Mouse (Mus musculus): ENCODE results near the gene Gckr. TPM values are rescaled to one million over a fixed set of nuclear protein-coding genes. Genes with fewer than 3 reads are reported as not detected.

The Gckr gene
- polyA plus RNA-seq, 1 experiment from 2014 or later = 0.19 TPM

Other genes with a start within 250 kb of the Gckr start
- 102 and 107 TPM in 2 replicates for gene Atraid, start 249.1 kb upstream of the Gckr start, polyA plus RNA-seq (2016; fragmentation: Nextera tagmentation; extraction: Ambion mirVana)
- gene Slc5a6, start 248.5 kb upstream of the Gckr start, polyA plus RNA-seq (2016; fragmentation: Nextera tagmentation; extraction: Ambion mirVana) = 7.9 and 8.0 TPM in 2 replicates
- 38.4 and 39.2 TPM in 2 replicates for gene Cad, start 242.7 kb upstream of the Gckr start, polyA plus RNA-seq (2016; fragmentation: Nextera tagmentation; extraction: Ambion mirVana)
- gene Dnajc5g, start 191.2 kb upstream of the Gckr start, polyA plus RNA-seq (2016; fragmentation: Nextera tagmentation; extraction: Ambion mirVana) = not detected in 2 replicates
- gene Slc30a3, start 189.2 kb upstream of the Gckr start, polyA plus RNA-seq (2016; fragmentation: Nextera tagmentation; extraction: Ambion mirVana) = 0.39 and 0.47 TPM in 2 replicates
- 12.8 and 12.9 TPM in 2 replicates for gene Trim54, start 180.7 kb upstream of the Gckr start, polyA plus RNA-seq (2016; fragmentation: Nextera tagmentation; extraction: Ambion mirVana)
- gene Ucn, start 158.6 kb upstream of the Gckr start, polyA plus RNA-seq (2016; fragmentation: Nextera tagmentation; extraction: Ambion mirVana) = 0.38 TPM in 1 of 2 replicates, not detected in the other
- 66.8 and 68.8 TPM in 2 replicates for gene Mpv17, start 143.2 kb upstream of the Gckr start, polyA plus RNA-seq (2016; fragmentation: Nextera tagmentation; extraction: Ambion mirVana)
- gene Gm29609, start 117.5 kb upstream of the Gckr start, polyA plus RNA-seq (2016; fragmentation: Nextera tagmentation; extraction: Ambion mirVana) = 1.0 and 1.3 TPM in 2 replicates
- gene Gtf3c2, start 117.3 kb upstream of the Gckr start, polyA plus RNA-seq (2016; fragmentation: Nextera tagmentation; extraction: Ambion mirVana) = 58.8 and 63.7 TPM in 2 replicates
- 112 and 116 TPM in 2 replicates for gene Snx17, start 104.2 kb upstream of the Gckr start, polyA plus RNA-seq (2016; fragmentation: Nextera tagmentation; extraction: Ambion mirVana)
- 52.3 and 60.5 TPM in 2 replicates for gene Eif2b4, start 104.0 kb upstream of the Gckr start, polyA plus RNA-seq (2016; fragmentation: Nextera tagmentation; extraction: Ambion mirVana)
- 9.9 and 10.5 TPM in 2 replicates for gene Zfp513, start 95.1 kb upstream of the Gckr start, polyA plus RNA-seq (2016; fragmentation: Nextera tagmentation; extraction: Ambion mirVana)
- 111 and 112 TPM in 2 replicates for gene Ppm1g, start 76.8 kb upstream of the Gckr start, polyA plus RNA-seq (2016; fragmentation: Nextera tagmentation; extraction: Ambion mirVana)
- gene Nrbp1, start 56.6 kb upstream of the Gckr start, polyA plus RNA-seq (2016; fragmentation: Nextera tagmentation; extraction: Ambion mirVana) = 127 and 137 TPM in 2 replicates
- gene Gm9970, start 56.2 kb upstream of the Gckr start, polyA plus RNA-seq (2016; fragmentation: Nextera tagmentation; extraction: Ambion mirVana) = 0.34 TPM in 1 of 2 replicates, not detected in the other
- gene Krtcap3, start 45.8 kb upstream of the Gckr start, polyA plus RNA-seq (2016; fragmentation: Nextera tagmentation; extraction: Ambion mirVana) = 7.4 and 7.5 TPM in 2 replicates
- gene Ift172, start 6.3 kb upstream of the Gckr start, polyA plus RNA-seq (2016; fragmentation: Nextera tagmentation; extraction: Ambion mirVana) = 33.9 and 34.0 TPM in 2 replicates
- gene Fndc4, start 1.4 kb upstream of the Gckr start, polyA plus RNA-seq (2016; fragmentation: Nextera tagmentation; extraction: Ambion mirVana) = 25.8 and 32.3 TPM in 2 replicates
- 38.8 and 40.2 TPM in 2 replicates for gene Zfp512, start 155.0 kb downstream of the Gckr start, polyA plus RNA-seq (2016; fragmentation: Nextera tagmentation; extraction: Ambion mirVana)
- not detected in 2 replicates for gene 4930548H24Rik, start 188.3 kb downstream of the Gckr start, polyA plus RNA-seq (2016; fragmentation: Nextera tagmentation; extraction: Ambion mirVana)
- gene Gpn1, start 197.3 kb downstream of the Gckr start, polyA plus RNA-seq (2016; fragmentation: Nextera tagmentation; extraction: Ambion mirVana) = 43.8 and 49.2 TPM in 2 replicates
- 24.3 and 24.8 TPM in 2 replicates for gene Slc4a1ap, start 229.6 kb downstream of the Gckr start, polyA plus RNA-seq (2016; fragmentation: Nextera tagmentation; extraction: Ambion mirVana)
- 18.2 and 20.4 TPM in 2 replicates for gene Supt7l, start 230.4 kb downstream of the Gckr start, polyA plus RNA-seq (2016; fragmentation: Nextera tagmentation; extraction: Ambion mirVana)